Mouse (Mus musculus) midbrain, embryonic 11.5 days (tissue): ENCODE results near the gene Zfp445. TPM values are rescaled to one million over a fixed set of nuclear protein-coding genes. Genes with fewer than 3 reads are reported as not detected.

Experiments
- polyA plus RNA-seq: library from polyadenylated mRNA; unstranded; fragments of >200 nt; fragmentation: Nextera tagmentation; extraction: Ambion mirVana; gene quantifications from 2 replicates; pipeline ENCODE4 v1.2.1, GENCODE M21; 2014

The Zfp445 gene
- polyA plus RNA-seq, 1 experiment from 2014 or later: 79.9 TPM

Other genes starting within 250 kb of the Zfp445 start
- gene Topaz1, start 118.7 kb downstream of the Zfp445 start, polyA plus RNA-seq: not detected in 2 replicates
- 5.7 and 5.8 TPM in 2 replicates for gene Tcaim, start 60.5 kb downstream of the Zfp445 start, polyA plus RNA-seq
- gene Gm35549, start 22.0 kb downstream of the Zfp445 start, polyA plus RNA-seq: 0.38 TPM in 1 of 2 replicates, not detected in the other
- gene Zkscan7, start 19.7 kb upstream of the Zfp445 start, polyA plus RNA-seq: 2.6 and 3.3 TPM in 2 replicates
- 35.1 and 36.5 TPM in 2 replicates for gene Zfp105, start 57.1 kb upstream of the Zfp445 start, polyA plus RNA-seq
- gene 1110059G10Rik, start 85.0 kb upstream of the Zfp445 start, polyA plus RNA-seq: 37.0 and 38.9 TPM in 2 replicates
- 61.6 and 67.8 TPM in 2 replicates for gene Kif15, start 85.0 kb upstream of the Zfp445 start, polyA plus RNA-seq
- gene Tmem42, start 155.3 kb upstream of the Zfp445 start, polyA plus RNA-seq: 19.2 and 23.1 TPM in 2 replicates
- 0.38 and 0.43 TPM in 2 replicates for gene Tgm4, start 168.7 kb upstream of the Zfp445 start, polyA plus RNA-seq
- 60.3 and 68.4 TPM in 2 replicates for gene Zdhhc3, start 247.2 kb upstream of the Zfp445 start, polyA plus RNA-seq
- gene Exosc7, start 247.2 kb upstream of the Zfp445 start, polyA plus RNA-seq: 115 and 129 TPM in 2 replicates